Mouse (Mus musculus) embryonic facial prominence, embryonic 12.5 days (tissue): ENCODE measurements around the gene Tead1. TPM values are rescaled to one million over a fixed set of nuclear protein-coding genes. Genes with fewer than 3 reads are reported as not detected.
A peak's percentile ranks its signal among the peaks of the same experiment; 100 is the strongest.

ENCODE experiments used
- ATAC-seq: fragments of 200-750 bp; cut with Nextera tagmentation; 2 replicates; pipeline ENCODE4 v1.8.0; 2017; ENCODE audit not compliant: insufficient number of reproducible peaks, insufficient read depth, low FRiP score, low TSS enrichment
- H3K27ac ChIP-seq: fragments of 300-500 bp; sonication (generic); 2 replicates; pipeline ENCODE4 v1.5.1; 2016; ENCODE audit warnings: mild to moderate bottlenecking
- H3K27me3 ChIP-seq: fragments of 300-500 bp; sonication (generic); 2 replicates; pipeline ENCODE4 v1.6.1; 2016; ENCODE audit warnings: mild to moderate bottlenecking, moderate library complexity
- H3K36me3 ChIP-seq: fragments of 300-500 bp; sonication (generic); 2 replicates; pipeline ENCODE4 v1.6.1; 2016; ENCODE audit warnings: mild to moderate bottlenecking
- H3K4me1 ChIP-seq: fragments of 300-500 bp; sonication (generic); 2 replicates; pipeline ENCODE4 v1.6.1; 2016
- H3K4me2 ChIP-seq: fragments of 300-500 bp; sonication (generic); replicated peaks from 2 replicates; pipeline ENCODE4 v1.6.1; 2016; ENCODE audit warnings: mild to moderate bottlenecking, moderate library complexity
- H3K4me3 ChIP-seq: fragments of 300-500 bp; sonication (generic); 2 replicates; pipeline ENCODE4 v1.5.1; 2016; ENCODE audit warnings: mild to moderate bottlenecking
- H3K9ac ChIP-seq: fragments of 300-500 bp; sonication (generic); 2 replicates; pipeline ENCODE4 v1.6.1; 2016; ENCODE audit warnings: mild to moderate bottlenecking, moderate library complexity
- H3K9me3 ChIP-seq: fragments of 300-500 bp; sonication (generic); 2 replicates; pipeline ENCODE4 v1.6.1; 2016; ENCODE audit warnings: mild to moderate bottlenecking, moderate library complexity
- WGBS: fragments of 180-500 bp; shearing (Covaris S2); methylation state at CpG from one replicate; pipeline ENCODE4 v1.1.7; 2016; 5-methylcytosine and 5-hydroxymethylcytosine counted together
- polyA plus RNA-seq: library from polyadenylated mRNA; unstranded; fragments of >200 nt; fragmentation: Nextera tagmentation; extraction: Ambion mirVana; gene quantifications from 2 replicates; pipeline ENCODE4 v1.2.1, GENCODE M21; 2016

Gene Tead1
- 32.8 and 40.0 TPM in 2 replicates for polyA plus RNA-seq

DNA sequence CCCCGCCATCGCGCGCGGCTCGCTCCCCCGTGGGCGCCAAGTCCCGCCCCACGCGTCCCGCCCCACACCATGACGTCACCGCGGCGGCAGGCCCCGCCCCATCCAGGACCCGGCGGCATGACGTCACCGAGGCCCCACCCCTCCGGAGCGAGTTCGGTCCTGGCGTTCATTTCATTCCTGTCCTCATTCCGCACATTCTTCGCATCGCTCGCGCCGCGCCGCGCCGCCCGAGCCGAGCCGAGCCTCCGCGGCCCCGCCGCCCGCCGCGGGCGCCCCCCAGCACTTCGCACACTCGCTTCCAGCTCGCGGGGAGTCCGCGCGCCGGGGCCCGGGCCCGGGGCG lies at the start of gene Tead1:
Tead1 (plus strand) TSS at position 148 of the 342 bp plus-strand sequence.
- H3K36me3 ChIP-seq, result no peaks in the 10 kb centered on the region
- no peaks in the 10 kb centered on the region for H3K27me3 ChIP-seq
- peak within 1 kb of the TSS; percentile 95 for H3K9ac ChIP-seq
- peaks cover 27% of the 10 kb centered on the region for H3K4me1 ChIP-seq
- H3K4me2 ChIP-seq, result peak within 1 kb of the TSS; percentile 81
- H3K27ac ChIP-seq, result peak within 1 kb of the TSS; percentile 97
- peak; percentile 73 for ATAC-seq
- under 1% methylated on average over 53 of the region's 57 CpGs for WGBS
- H3K4me3 ChIP-seq, result peak within 1 kb of the TSS; percentile 94
- H3K9me3 ChIP-seq, result no peaks in the 10 kb centered on the region

DNA sequence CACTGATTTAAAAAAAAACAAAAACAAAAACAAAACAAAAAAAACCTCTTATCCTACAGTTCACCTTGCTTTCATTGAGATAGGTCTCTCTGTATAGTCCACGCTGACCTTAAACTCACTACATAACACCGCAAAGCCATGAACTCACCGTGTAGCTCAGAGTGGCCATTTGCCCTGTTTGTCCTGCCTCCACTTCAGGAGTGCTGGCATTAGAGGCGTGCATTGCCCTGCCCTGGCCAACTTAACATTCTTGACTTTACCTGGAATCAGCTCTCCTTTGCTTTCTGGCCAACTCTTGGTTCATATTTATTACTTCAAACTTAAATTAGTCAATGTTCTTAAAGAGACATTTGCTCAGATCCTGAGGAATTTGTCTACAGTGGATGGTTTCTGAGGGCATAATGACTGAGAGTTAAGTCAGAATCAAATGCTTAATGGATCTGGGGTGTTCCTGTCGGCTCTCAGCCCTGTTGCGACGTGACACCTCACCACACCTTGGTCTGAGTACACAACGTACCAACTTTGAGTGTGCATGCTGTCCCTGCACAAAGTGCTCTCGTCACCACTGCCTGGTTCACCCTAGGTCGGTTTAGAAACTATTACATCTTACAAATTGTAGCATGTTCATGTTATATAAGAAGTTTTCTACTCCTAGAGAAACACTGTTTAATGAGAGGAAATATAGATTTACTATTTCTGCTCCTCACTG lies 44.5 kb upstream of the Tead1 start:
- Histone ChIP-seq H3K36me3 (no peaks in the 10 kb centered on the region), H3K9ac (no peak overlapping the region), H3K27me3 (no peaks in the 10 kb centered on the region), H3K4me2 (no peak overlapping the region), H3K27ac (no peak overlapping the region), H3K9me3 (no peaks in the 10 kb centered on the region; the same call in 1 of the 2 replicates), H3K4me1 (no peaks in the 10 kb centered on the region), H3K4me3 (no peak overlapping the region)
- 84% methylated on average over 10 of the region's 10 CpGs for WGBS
- ATAC-seq, result no peak

GRCm38 (mm10) chr7:112635936-112636335 lies 43.2 kb upstream of the Tead1 start:
- Histone ChIP-seq H3K9me3 (no peaks in the 10 kb centered on the region; the same call in 1 of the 2 replicates), H3K9ac (no peak overlapping the region), H3K27ac (no peak overlapping the region), H3K27me3 (no peaks in the 10 kb centered on the region), H3K4me2 (no peak overlapping the region), H3K36me3 (no peaks in the 10 kb centered on the region), H3K4me1 (no peaks in the 10 kb centered on the region), H3K4me3 (no peak overlapping the region)
- 91% methylated on average over 2 of the region's 2 CpGs for WGBS
- no peak for ATAC-seq

DNA sequence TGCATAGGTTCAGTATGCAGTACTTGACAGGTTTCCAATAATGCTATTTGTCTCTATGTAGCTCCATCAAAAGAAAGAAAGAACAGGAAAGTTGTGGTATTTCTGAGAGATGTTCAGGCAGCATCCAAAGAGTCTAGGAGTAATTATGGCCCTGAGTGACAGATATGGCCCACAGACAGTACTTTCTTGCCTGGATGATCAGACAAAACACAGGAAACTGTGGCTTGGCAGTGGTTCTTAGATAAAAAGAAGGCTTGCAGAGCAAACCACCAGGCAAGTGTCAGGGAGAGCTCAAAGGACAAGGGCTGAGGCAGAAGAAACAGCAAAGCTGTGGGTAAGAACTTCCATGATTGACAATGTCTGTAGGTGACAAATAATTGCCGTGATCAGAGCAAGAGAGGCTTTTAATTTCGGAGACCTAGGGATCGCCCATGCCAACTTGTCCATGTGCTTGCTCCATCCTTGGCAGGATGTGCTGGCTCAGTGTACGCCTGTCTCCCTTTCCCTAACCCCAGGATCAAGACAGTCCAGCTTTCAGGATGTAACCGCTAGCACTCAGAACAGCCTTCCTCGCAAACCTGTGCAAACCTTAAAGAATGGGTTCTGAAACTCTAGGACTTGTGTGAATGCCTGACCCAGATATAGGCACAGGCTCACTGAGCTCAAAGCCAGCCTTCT lies 35.1 kb upstream of the Tead1 start:
- no peaks in the 10 kb centered on the region for H3K27me3 ChIP-seq
- no peaks in the 10 kb centered on the region for H3K9me3 ChIP-seq
- no peak overlapping the region for H3K27ac ChIP-seq
- H3K4me1 ChIP-seq, result peaks cover 2% of the 10 kb centered on the region; the same call in 1 of the 2 replicates
- WGBS, result 89% methylated on average over 6 of the region's 6 CpGs
- H3K4me3 ChIP-seq, result no peak overlapping the region
- H3K9ac ChIP-seq, result no peak overlapping the region
- H3K4me2 ChIP-seq, result no peak overlapping the region
- ATAC-seq, result no peak
- H3K36me3 ChIP-seq, result no peaks in the 10 kb centered on the region

GRCm38 (mm10) chr7:112644701-112645100 lies 34.4 kb upstream of the Tead1 start:
- Histone ChIP-seq H3K27me3 (no peaks in the 10 kb centered on the region), H3K4me2 (no peak overlapping the region), H3K4me3 (no peak overlapping the region), H3K36me3 (no peaks in the 10 kb centered on the region), H3K9me3 (no peaks in the 10 kb centered on the region), H3K9ac (no peak overlapping the region), H3K27ac (no peak overlapping the region), H3K4me1 (peaks cover 2% of the 10 kb centered on the region; the same call in 1 of the 2 replicates)
- ATAC-seq, result no peak
- WGBS, result 85% methylated on average over 6 of the region's 6 CpGs

- H3K36me3 ChIP-seq, result no peaks in the 10 kb centered on the region
- H3K27me3 ChIP-seq, result no peaks in the 10 kb centered on the region
- H3K9ac ChIP-seq, result no peak overlapping the region
- WGBS, result 81% methylated on average over 2 of the region's 2 CpGs
- no peak overlapping the region for H3K27ac ChIP-seq
- H3K4me1 ChIP-seq, result peaks cover 2% of the 10 kb centered on the region; the same call in 1 of the 2 replicates
- no peak overlapping the region for H3K4me2 ChIP-seq
- no peak for ATAC-seq
- no peak overlapping the region for H3K4me3 ChIP-seq
- no peaks in the 10 kb centered on the region for H3K9me3 ChIP-seq
Measured at GRCm38 (mm10) chr7:112645724-112646123, 33.4 kb upstream of the Tead1 start.

- no peak overlapping the region for H3K27ac ChIP-seq
- ATAC-seq, result no peak
- 94% methylated on average over 4 of the region's 4 CpGs for WGBS
Measured at GRCm38 (mm10) chr7:112647417-112647816, 31.7 kb upstream of the Tead1 start.

DNA sequence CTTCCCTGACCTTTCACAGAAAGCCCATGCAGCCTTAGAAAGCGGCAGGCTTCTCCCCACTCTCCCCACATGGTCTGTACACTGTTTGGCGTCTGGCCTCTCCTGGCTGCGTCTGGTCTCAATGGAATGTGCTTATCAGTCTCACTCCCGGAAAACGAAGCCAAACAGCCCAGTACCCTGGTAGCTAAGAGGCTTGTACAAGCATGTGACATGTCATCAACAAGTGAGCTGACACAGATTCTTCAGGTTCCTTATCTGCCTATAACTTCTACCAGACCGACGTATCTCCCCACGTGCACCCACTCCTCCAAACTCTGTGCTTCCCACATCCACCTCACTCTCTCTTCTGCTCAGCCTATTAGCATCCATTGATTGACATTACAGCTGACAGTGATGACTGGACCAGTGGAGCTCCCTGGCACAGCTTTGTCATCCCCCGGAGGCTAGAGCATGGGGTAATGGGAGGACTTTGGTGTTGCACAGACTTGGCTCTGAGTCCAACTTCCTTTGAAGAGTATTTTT lies 22.9 kb upstream of the Tead1 start:
- Histone ChIP-seq H3K4me1 (0 out of 2 replicates have a peak, but pooled peaks cover 10% of the 10 kb centered on the region), H3K36me3 (no peaks in the 10 kb centered on the region), H3K9ac (no peak overlapping the region), H3K4me2 (no peak overlapping the region), H3K27me3 (no peaks in the 10 kb centered on the region), H3K4me3 (no peak overlapping the region), H3K9me3 (no peaks in the 10 kb centered on the region), H3K27ac (0 out of 2 replicates have a peak overlapping the region, but pooled peaks have one; percentile 1)
- 37% methylated on average over 9 of the region's 9 CpGs for WGBS
- ATAC-seq, result 0 out of 2 replicates have a peak, but pooled peaks have one; percentile 56

More at GRCm38 (mm10) chr7:112647417-112647816, 31.7 kb upstream of the Tead1 start:
- Histone ChIP-seq H3K4me1 (no peaks in the 10 kb centered on the region), H3K4me3 (no peak overlapping the region), H3K4me2 (no peak overlapping the region), H3K9ac (no peak overlapping the region), H3K9me3 (no peaks in the 10 kb centered on the region), H3K36me3 (no peaks in the 10 kb centered on the region), H3K27me3 (no peaks in the 10 kb centered on the region)

- Histone ChIP-seq H3K4me2 (no peak overlapping the region), H3K9me3 (no peaks in the 10 kb centered on the region), H3K4me3 (no peak overlapping the region), H3K27me3 (no peaks in the 10 kb centered on the region), H3K4me1 (peaks cover 26% of the 10 kb centered on the region), H3K27ac (no peak overlapping the region), H3K9ac (no peak overlapping the region), H3K36me3 (no peaks in the 10 kb centered on the region)
- no peak for ATAC-seq
- WGBS, result 90% methylated on average over 3 of the region's 3 CpGs
Measured at GRCm38 (mm10) chr7:112658939-112659338, 20.2 kb upstream of the Tead1 start.

- 42% methylated on average over 5 of the region's 5 CpGs for WGBS
- ATAC-seq, result no peak
- Histone ChIP-seq H3K27me3 (no peaks in the 10 kb centered on the region), H3K36me3 (peaks cover under 1% of the 10 kb centered on the region; the same call in 1 of the 2 replicates), H3K4me1 (peaks cover 32% of the 10 kb centered on the region), H3K27ac (no peak overlapping the region), H3K4me3 (no peak overlapping the region), H3K9ac (no peak overlapping the region), H3K9me3 (no peaks in the 10 kb centered on the region), H3K4me2 (no peak overlapping the region)
Measured at GRCm38 (mm10) chr7:112659816-112660215, 19.3 kb upstream of the Tead1 start.

GRCm38 (mm10) chr7:112660325-112660724 lies 18.8 kb upstream of the Tead1 start:
- Histone ChIP-seq H3K4me3 (no peak overlapping the region), H3K27ac (no peak overlapping the region), H3K4me2 (no peak overlapping the region), H3K4me1 (peaks cover 32% of the 10 kb centered on the region), H3K9me3 (no peaks in the 10 kb centered on the region), H3K9ac (no peak overlapping the region), H3K36me3 (peaks cover 2% of the 10 kb centered on the region; the same call in 1 of the 2 replicates), H3K27me3 (no peaks in the 10 kb centered on the region)
- WGBS, result 18% methylated on average over 1 of the region's 1 CpGs
- no peak for ATAC-seq
